Mouse (Mus musculus) liver, adult 2 months (tissue): ENCODE measurements around the gene Mrtfa.

Source experiments
- CTCF ChIP-seq: fragments of 200-500 bp; IDR thresholded peaks from 2 replicates; pipeline ENCODE4 v1.5.1; 2011; ENCODE audit warnings: low read depth, low read length, control low read depth
- POLR2A ChIP-seq: fragments of 200-500 bp; IDR thresholded peaks from 2 replicates; pipeline ENCODE4 v1.6.1; 2011; ENCODE audit warnings: low read length, control low read depth; ENCODE audit not compliant: insufficient read depth; ENCODE audit errors: extremely low read depth

DNA sequence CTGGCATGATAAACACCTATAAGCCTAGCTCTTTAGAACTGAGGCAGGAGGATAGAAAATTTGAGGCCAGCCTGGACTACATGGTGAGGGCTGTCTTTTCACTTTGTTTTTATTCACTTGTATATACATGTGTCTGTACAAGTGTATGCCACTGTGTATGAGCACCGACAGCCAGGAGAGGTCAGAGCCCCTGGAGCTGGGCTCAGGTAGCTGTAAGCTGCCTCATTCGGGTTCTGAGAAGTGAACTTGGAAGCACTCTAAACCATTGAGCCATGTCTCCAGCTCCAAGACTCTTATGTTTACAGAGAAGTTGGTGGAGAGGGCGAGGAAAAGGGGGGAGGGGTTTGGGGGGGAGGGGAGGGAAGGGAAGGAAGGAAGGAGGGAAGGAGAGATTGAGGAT lies 29.0 kb downstream of the Mrtfa start:
- TF ChIP-seq CTCF (no peak), POLR2A (no peak)
